Mouse (Mus musculus) left cerebral cortex, adult 11 months (tissue): ENCODE results near the gene Prmt9.
A peak's percentile ranks its signal among the peaks of the same experiment; 100 is the strongest.

ENCODE experiments used
- DNase-seq: peaks from one replicate; pipeline ENCODE4 v3.0.0; 2022; ENCODE audit warnings: low spot score

Gene Prmt9

DNA sequence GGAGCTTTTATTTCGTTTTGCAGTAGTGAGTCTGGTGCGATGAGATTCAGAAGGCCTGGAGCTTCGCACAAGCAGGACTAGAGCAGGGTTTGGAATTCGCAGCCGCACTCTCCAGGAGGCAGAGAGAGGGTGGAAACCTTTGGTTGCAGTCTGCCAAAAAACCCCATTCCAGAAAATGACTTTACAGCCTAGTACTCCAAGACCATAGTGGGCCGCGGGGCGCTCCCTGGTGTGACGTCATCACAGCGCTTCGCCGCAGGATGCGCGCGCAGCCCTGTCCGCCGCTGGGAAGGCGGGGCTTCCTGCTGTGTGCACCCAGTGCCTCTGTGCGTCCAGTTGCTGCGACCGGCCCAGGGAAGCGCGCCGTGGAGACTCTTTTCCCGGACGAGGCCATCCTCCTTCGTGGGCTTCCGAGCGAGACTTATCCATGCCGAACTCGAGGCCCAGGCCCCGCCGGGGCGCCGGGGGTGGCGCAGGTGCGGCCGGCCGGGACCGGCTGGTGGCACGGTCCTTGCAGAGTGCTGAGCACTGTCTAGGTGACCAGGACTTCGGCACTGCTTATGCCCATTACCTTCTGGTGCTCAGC, at the start of gene Prmt9:
Prmt9 (plus strand) TSS at position 277 of the 586 bp plus-strand sequence.
- peak; percentile 89 for DNase-seq

DNA sequence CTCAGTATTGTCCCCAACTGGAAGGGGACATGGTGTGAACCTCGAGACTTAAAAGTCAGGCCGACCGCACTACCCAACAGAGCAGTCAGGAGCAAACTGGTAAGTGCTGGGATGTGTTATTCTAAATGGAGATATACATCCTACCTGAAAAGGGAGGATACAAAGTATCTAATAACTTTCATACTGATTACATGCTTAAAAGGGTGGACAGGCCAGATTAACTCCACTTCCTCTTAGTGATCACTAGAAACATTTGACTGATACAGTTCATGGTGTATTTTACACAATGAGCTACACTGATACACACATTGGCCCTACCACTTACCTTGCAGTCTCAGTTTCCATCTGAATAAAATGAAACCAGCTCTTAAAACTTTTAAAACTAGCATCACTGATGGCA, 48.9 kb upstream of the Prmt9 start:
- no peak for DNase-seq

GRCm38 (mm10) chr8:77501131-77501530, 48.1 kb upstream of the Prmt9 start:
- DNase-seq: no peak

GRCm38 (mm10) chr8:77502547-77502946, 46.6 kb upstream of the Prmt9 start:
- DNase-seq: no peak

- DNase-seq: no peak
These were observed 42.7 kb upstream of the Prmt9 start for GRCm38 (mm10) chr8:77506539-77506938.

DNA sequence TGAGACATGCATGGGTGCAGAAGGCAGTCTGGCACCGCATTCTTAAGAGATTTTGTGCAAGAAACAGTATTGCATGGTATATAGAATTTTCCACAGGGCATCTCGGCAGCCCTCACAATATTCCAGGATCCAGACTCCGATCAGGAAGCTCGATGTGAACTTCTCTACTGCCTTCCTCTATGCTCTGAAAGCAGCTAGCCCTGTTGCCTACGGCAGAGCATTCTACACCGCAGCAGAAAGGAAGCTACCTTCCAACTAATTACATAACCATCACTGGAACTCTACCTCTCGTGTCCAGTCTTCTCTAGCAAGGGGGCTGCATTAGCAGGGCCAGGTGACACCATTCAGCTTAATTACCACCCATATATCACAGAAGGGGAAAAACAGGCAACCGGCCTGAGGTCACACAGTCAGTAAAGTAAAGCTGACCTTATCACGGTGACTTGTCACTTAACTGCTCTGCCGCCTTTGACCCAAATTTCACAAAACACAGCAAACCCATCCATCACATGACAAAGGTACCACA, 41.6 kb upstream of the Prmt9 start:
- DNase-seq: no peak

DNA sequence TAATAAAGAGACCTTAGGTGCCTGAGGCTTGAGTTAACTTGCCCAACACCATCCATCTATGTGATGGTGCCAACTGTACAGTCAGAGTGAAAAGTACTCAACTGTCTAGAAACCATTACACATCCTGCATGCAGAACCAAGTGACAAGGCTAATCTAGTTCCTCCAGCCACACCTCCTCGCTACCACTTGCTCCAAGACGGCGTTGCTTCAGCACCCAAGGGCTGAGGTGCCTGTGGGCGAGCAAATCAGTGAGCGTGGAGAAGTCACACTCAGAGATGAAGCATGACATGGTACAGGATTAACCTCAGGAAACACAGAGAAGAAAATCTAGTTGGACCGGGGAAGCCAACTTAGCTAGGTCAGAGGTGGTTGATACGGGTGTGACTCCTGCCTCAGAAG, 40.2 kb upstream of the Prmt9 start:
- DNase-seq: no peak

DNA sequence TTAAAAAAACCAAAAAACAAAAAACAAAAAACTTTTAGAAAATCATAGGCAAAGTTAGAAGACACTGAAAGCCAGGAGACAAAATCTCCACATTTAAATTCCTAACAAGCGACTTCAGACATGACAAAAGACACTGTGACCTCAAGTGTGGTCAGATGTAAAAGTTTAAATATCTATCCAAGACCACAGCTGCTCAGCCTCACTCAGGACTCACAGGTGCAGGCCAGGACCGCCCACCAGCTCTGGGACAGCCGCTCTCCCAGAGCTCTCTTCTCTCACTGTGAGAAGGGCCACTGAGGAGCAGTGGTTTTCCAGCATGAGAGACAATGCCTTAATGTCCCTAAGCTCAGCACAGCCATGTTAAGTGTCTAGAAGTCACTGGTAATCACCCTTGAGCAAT, 38.8 kb upstream of the Prmt9 start:
- no peak for DNase-seq

DNA sequence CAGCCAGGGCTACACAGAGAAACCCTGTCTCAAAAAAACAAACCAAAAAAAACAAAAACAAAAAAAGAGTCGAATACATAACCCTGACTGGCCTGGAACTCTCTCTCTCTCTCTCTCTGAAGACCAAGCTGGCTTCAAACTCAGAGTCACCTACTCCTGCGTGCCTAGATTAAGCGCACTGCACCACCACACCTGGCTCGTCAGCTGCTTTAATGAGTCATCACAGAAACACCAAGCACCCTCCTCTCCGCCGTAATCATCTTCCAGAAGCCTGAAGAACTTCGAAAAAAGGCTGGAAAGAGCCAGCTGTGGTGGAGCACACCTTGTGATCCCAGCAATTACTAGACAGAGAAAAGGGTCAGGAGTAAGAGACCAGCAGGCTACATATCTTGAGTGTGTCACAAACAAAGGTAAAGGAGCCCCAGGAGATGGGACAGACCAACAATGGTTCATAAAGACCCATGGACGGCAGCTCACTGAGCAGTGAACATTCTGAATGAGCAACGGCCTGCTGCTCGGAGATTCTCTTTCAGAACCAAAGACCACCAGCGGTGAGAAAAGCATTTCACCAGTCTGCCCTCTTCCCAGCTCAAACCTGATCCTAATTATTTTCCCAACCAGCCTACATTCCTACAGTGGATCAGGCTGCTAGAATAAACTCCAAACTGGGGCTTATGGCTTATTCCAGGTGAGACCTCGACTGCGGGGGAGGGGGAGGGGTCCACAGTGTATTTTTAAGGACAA, 37.3 kb upstream of the Prmt9 start:
- no peak for DNase-seq

DNA sequence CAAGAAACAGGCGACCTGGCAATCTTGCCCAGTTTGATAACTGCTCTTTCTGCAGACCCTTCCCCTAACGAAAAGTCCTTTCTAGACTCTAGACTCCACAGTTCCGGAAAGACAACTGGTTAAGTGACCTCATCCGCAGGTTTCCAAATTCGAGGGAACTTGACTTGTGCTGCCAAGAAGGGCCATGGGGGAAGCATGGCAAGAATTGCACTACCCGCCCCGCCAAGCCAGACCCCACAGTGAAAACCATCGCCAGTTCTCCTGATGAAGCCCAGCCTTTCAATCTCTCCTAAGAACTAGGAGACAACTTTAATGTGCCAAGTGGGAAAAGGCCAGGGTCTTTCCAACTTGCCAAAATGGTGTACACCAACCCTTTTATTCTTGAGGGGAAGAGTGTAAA, 34.0 kb upstream of the Prmt9 start:
- DNase-seq: no peak

DNA sequence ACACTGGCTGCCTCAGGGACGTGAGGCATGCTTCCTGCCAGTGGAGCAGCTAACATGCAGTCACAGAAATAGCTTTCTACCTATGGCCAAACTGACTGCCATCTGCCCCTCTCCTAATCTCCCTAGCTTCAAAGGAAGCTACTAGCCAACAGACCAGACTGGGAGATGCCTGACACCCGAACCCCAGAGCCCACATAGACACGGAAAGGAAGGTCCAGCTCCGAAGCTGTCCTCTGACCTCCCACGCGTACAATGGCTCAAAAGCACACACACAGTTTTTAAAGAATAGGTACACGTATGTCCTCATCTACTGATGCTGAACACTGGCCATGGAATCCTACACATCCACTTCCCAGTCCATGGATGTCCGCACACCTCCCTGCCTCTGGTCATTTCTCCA, 33.4 kb upstream of the Prmt9 start:
- DNase-seq: no peak

DNA sequence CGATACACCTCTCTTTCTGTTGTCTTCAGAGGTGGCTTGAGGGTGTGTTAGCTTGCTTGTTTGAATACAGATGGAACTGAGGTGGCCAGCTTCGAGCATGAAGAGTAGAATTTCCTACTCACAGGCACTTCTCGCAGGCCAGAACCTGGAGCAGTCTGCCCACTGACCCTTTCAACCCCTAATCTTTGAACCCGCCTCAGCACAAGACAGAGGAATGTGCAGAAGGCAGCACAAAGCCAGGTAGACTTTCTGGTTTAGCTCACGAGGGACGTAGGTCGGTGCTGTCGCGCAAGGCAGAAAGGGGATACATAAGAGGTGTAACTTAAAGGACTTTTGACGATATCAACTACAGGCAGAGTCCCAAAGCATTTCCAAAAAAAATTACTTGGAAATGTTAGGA, 32.4 kb upstream of the Prmt9 start:
- DNase-seq: no peak

DNA sequence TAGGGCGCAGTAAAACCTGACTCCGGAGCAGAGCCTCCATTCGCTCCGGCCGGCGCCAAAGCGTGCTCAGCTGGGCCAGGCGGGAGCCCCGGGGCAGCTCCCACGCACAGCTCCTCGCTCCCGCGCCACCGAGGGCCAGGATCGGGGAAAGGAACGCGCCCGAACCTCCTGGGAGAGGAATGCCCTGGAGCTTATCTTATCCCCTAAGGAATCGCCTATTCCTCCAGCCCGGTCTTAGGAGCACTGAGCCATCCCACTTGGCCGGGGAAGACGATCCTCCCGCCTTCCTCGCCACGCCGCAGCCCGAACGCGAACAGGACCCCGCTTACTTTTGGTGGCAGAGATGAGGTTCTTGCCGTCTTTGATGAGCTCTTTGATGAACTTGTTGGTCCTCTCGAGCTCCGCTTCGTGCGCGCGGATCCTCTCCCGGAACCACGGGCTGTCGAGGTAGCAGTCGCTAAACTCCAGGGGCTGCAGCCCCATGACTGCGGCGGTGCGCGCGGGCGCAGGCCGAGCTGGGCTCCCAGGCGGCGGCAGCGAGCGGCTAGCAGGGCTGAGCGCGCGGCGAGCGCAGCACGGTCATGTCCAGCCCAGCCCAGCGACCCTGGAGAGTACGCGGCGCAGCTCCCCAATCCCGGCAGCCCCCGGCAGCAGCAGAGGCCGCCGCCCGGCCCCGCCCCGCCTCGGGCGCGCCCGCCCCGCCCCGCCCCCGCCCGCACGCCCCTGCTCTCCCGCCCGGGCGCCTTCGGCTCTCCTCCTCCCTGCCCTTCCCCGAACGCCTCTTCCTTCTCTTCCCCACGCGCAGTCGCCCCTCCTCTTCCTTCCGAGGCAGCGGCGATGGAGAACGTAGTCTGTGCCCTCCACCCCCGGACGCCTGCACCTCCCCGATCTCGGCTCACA, 31.6 kb upstream of the Prmt9 start, which contains the start of gene Arhgap10:
Arhgap10 (minus strand) TSS at position 653 of the 900 bp plus-strand sequence.
- no peak for DNase-seq

DNA sequence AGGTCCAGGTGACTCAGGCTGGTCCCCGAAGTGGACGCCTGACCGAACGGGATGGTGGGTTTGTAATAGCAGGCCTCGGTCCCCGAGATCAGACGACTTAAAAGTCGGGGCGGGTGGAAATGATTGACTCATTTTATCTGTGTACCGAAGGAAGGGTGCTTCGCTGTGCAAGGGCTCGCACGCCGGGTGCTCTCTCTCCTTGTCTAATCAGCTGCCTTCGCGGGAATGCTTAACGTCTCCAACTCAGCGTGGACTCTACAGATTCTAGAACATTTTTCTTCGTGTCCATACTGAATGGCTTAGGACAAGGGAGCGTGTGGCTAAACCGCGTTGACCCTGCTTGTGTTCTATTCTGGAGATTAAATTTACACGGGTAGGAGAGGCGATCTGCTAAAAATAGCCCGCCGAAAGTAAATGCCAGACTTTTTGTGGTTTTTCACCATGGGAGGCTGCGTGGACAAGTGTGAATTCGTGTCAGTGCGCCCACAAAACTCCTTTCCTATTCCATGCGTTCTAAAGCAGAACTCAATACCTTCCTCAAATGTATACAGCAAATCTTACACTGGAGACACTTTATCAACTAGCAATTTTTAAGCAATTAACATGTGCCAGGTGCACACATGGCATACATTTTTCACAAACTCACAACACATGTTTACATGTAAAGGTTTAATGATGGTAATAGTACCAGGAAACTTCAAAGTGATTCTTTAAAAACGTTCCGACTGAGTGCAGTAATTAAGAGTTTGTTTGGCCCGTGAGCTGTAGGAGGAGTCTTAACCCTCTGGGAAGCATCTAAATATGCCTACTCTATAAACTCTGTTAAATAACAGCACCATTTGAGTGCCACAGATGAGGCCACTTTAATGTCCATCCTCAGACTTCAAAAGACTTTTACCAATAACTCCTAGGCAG, 30.7 kb upstream of the Prmt9 start:
- DNase-seq: peak; percentile 32

DNA sequence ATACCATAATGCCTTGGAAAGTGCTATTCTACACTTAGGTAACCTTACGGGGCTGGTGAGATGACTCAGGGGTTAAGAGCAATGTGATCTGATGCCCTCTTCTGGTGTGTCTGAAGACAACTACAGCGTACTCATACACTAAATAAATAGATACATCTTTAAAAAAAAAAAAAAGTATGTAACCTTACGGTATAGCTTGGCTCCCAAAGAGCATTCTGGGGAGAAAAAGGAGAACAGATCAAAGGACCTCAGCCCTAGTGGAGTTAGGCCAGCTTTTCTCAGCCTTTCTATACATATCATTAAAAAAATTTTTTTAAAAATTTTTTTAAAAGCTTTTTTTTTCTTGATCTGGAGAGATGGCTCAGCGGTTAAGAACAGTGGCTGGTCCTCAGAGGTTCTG, 28.6 kb upstream of the Prmt9 start:
- no peak for DNase-seq

DNA sequence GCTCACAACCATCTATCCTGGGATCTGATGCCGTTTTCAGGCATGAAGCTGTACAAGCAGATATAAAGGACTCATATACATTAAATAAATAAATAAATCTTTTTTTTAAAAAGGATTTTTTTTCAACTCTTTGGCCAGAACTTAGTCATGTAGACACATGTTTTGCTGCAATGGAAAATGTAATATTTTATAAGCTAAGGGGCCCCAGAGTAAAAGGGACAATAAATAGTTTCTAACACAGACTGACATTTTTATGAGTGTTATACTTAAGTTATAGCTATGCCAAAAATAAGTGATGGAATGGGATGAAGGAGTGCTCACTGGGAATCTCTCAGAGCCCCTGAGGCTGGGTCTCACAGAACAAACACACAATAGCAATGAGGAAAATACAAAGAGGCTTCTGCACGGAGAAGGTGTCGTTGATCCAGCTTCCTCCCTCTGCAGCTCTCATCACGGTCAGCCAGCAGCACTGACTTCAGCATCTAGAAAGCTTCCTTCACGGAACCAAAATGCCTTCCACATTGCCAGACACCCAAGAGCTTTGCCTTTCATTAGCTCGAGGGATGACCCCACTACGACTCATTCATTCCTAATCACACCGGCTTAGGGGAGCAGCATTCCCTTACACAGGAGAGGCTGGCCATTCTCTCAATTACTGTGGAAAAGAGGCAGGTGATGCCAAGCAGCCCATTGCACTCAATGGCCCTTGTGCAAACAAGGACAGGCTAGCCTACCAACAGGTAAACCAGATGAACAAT, 28.0 kb upstream of the Prmt9 start:
- no peak for DNase-seq

DNA sequence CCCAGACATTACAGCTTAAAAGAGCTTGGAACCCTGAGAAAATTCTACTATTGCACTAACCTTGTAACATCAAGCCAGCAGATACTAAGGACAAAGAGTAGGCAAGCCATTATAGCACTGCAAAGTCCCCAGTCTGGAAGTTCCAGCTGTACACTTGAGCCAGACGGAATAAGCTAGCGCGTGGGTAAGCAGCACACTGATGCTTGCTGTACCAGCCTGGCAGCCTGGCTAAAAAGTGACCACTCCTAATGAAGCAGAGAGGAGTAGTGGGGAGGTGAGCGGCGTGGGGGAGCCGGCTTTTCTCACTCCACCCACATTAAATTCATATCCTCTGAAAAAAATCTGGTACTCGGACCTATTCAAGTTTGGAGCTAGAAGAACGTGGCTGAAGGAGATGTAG, 26.2 kb upstream of the Prmt9 start:
- no peak for DNase-seq

GRCm38 (mm10) chr8:77524018-77524615, 25.1 kb upstream of the Prmt9 start:
- DNase-seq: no peak

DNA sequence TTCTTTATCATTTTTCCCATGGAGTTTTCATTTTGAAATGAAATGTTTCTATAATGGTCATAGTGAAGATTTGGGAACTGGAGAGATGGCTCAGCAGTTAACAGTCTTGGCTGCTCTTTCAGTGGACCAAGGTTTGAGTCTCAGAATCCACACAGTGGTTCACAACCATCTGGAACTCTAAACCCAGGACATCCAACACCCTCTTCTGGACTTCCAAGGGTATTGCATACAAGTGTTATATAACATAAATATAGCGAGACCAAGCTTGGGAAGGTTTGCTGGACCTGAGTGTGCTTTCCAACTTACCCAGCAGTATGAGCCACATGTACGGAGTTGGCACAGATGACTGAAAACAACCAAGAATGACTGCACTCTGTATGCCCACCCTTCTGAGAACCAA, 24.3 kb upstream of the Prmt9 start:
- no peak for DNase-seq

- no peak for DNase-seq
These were observed 23.1 kb upstream of the Prmt9 start for GRCm38 (mm10) chr8:77526130-77526529.
